Mouse (Mus musculus): ENCODE measurements around the gene Baiap3. TPM values are rescaled to one million over a fixed set of nuclear protein-coding genes. Genes with fewer than 3 reads are reported as not detected.
"Not testable (repeated sequence)": the region's sequence is repeated elsewhere in the genome, so short reads cannot be mapped to it uniquely, and the experiment has no call there.

The Baiap3 gene
- polyA plus RNA-seq, 1 experiment from 2014 or later, result 1.3 TPM

- Histone ChIP-seq H3K4me3 (replicated peaks) (peak overlapping the region; percentile 41), H3K27ac (replicated peaks) (0 out of 2 replicates have a peak overlapping the region, but pooled peaks have one; percentile 25), H3K4me1 (peaks cover 20% of the 10 kb centered on the region), H3K4me2 (replicated peaks) (peak overlapping the region; percentile 68), H3K36me3 (peaks cover 56% of the 10 kb centered on the region)
- WGBS, result 9% methylated on average over 16 of the region's 28 CpGs
- not testable (repeated sequence) for H3K27me3 ChIP-seq; H3K9ac ChIP-seq; H3K9me3 ChIP-seq (replicated peaks)
- ATAC-seq (ENCODE audit: insufficient number of reproducible peaks, low FRiP score, low TSS enrichment, low read depth), result peak; percentile 76; the same call in 1 of the 2 replicates
Measured at GRCm38 (mm10) chr17:25222504-25222940, 33.6 kb downstream of the Baiap3 start.

GRCm38 (mm10) chr17:25221821-25222503, 34.2 kb downstream of the Baiap3 start:
- 2% methylated on average over 22 of the region's 30 CpGs for WGBS
- peak overlapping the region; percentile 41 for H3K4me3 ChIP-seq (replicated peaks)
- peaks cover 57% of the 10 kb centered on the region for H3K36me3 ChIP-seq

GRCm38 (mm10) chr17:25220746-25221145, 35.4 kb downstream of the Baiap3 start:
- no peak for ATAC-seq (ENCODE audit: insufficient number of reproducible peaks, low FRiP score, low TSS enrichment, low read depth)
- Histone ChIP-seq H3K4me1 (peaks cover 20% of the 10 kb centered on the region), H3K9ac (no peak overlapping the region), H3K9me3 (replicated peaks) (no peaks in the 10 kb centered on the region), H3K4me2 (replicated peaks) (no peak overlapping the region), H3K27me3 (no peaks in the 10 kb centered on the region), H3K27ac (replicated peaks) (no peak overlapping the region), H3K4me3 (replicated peaks) (no peak overlapping the region), H3K36me3 (peaks cover 54% of the 10 kb centered on the region)
- 72% methylated on average over 1 of the region's 1 CpGs for WGBS

More at GRCm38 (mm10) chr17:25221821-25222503, 34.2 kb downstream of the Baiap3 start:
- peak overlapping the region; percentile 68 for H3K4me2 ChIP-seq (replicated peaks)
- H3K27me3 ChIP-seq, result no peaks in the 10 kb centered on the region
- no peaks in the 10 kb centered on the region for H3K9me3 ChIP-seq (replicated peaks)
- peaks cover 20% of the 10 kb centered on the region for H3K4me1 ChIP-seq
- ATAC-seq (ENCODE audit: insufficient number of reproducible peaks, low FRiP score, low TSS enrichment, low read depth), result peak; percentile 77
- H3K9ac ChIP-seq, result 0 out of 2 replicates have a peak overlapping the region, but pooled peaks have one; percentile 23
- peak overlapping the region; percentile 23 for H3K27ac ChIP-seq (replicated peaks)

GRCm38 (mm10) chr17:25219492-25220295, 36.5 kb downstream of the Baiap3 start:
- no peak overlapping the region for H3K9ac ChIP-seq
- WGBS, result 88% methylated on average over 15 of the region's 15 CpGs
- H3K27me3 ChIP-seq, result no peaks in the 10 kb centered on the region
- no peak overlapping the region for H3K27ac ChIP-seq (replicated peaks)
- no peaks in the 10 kb centered on the region for H3K9me3 ChIP-seq (replicated peaks)
- peaks cover 54% of the 10 kb centered on the region for H3K36me3 ChIP-seq
- H3K4me3 ChIP-seq (replicated peaks), result no peak overlapping the region
- ATAC-seq (ENCODE audit: insufficient number of reproducible peaks, low FRiP score, low TSS enrichment, low read depth), result no peak
- peaks cover 20% of the 10 kb centered on the region for H3K4me1 ChIP-seq
- no peak overlapping the region for H3K4me2 ChIP-seq (replicated peaks)

GRCm38 (mm10) chr17:25218967-25219366, 37.2 kb downstream of the Baiap3 start:
- Histone ChIP-seq H3K27ac (replicated peaks) (no peak overlapping the region), H3K4me2 (replicated peaks) (no peak overlapping the region), H3K4me1 (peaks cover 20% of the 10 kb centered on the region), H3K4me3 (replicated peaks) (no peak overlapping the region), H3K9me3 (replicated peaks) (no peaks in the 10 kb centered on the region), H3K27me3 (no peaks in the 10 kb centered on the region), H3K36me3 (peaks cover 60% of the 10 kb centered on the region), H3K9ac (no peak overlapping the region)
- ATAC-seq (ENCODE audit: insufficient number of reproducible peaks, low FRiP score, low TSS enrichment, low read depth), result no peak
- 88% methylated on average over 9 of the region's 9 CpGs for WGBS

GRCm38 (mm10) chr17:25215431-25215830, 40.7 kb downstream of the Baiap3 start:
- no peak for ATAC-seq (ENCODE audit: insufficient number of reproducible peaks, low FRiP score, low TSS enrichment, low read depth)
- Histone ChIP-seq H3K9ac (no peak overlapping the region), H3K36me3 (peaks cover 89% of the 10 kb centered on the region), H3K4me2 (replicated peaks) (no peak overlapping the region), H3K27me3 (no peaks in the 10 kb centered on the region), H3K27ac (replicated peaks) (no peak overlapping the region), H3K4me1 (no peaks in the 10 kb centered on the region), H3K4me3 (replicated peaks) (no peak overlapping the region), H3K9me3 (replicated peaks) (no peaks in the 10 kb centered on the region)
- WGBS, result 79% methylated on average over 3 of the region's 3 CpGs

- 86% methylated on average over 4 of the region's 4 CpGs for WGBS
- Histone ChIP-seq H3K4me2 (replicated peaks) (no peak overlapping the region), H3K4me3 (replicated peaks) (no peak overlapping the region), H3K9me3 (replicated peaks) (no peaks in the 10 kb centered on the region), H3K9ac (no peak overlapping the region), H3K4me1 (no peaks in the 10 kb centered on the region), H3K36me3 (peaks cover 90% of the 10 kb centered on the region), H3K27me3 (no peaks in the 10 kb centered on the region), H3K27ac (replicated peaks) (no peak overlapping the region)
- ATAC-seq (ENCODE audit: insufficient number of reproducible peaks, low FRiP score, low TSS enrichment, low read depth), result no peak
Measured at GRCm38 (mm10) chr17:25211705-25212104, 44.5 kb downstream of the Baiap3 start.

- Histone ChIP-seq H3K4me2 (replicated peaks) (no peak overlapping the region), H3K36me3 (peaks cover 88% of the 10 kb centered on the region), H3K9me3 (replicated peaks) (no peaks in the 10 kb centered on the region), H3K9ac (no peak overlapping the region), H3K4me3 (replicated peaks) (no peak overlapping the region), H3K27ac (replicated peaks) (no peak overlapping the region), H3K4me1 (no peaks in the 10 kb centered on the region), H3K27me3 (no peaks in the 10 kb centered on the region)
- ATAC-seq (ENCODE audit: insufficient number of reproducible peaks, low FRiP score, low TSS enrichment, low read depth), result no peak
- 83% methylated on average over 15 of the region's 15 CpGs for WGBS
Measured at GRCm38 (mm10) chr17:25210680-25211466, 45.3 kb downstream of the Baiap3 start.

GRCm38 (mm10) chr17:25210006-25210405, 46.2 kb downstream of the Baiap3 start:
- H3K9me3 ChIP-seq (replicated peaks), result no peaks in the 10 kb centered on the region
- H3K9ac ChIP-seq, result no peak overlapping the region
- no peaks in the 10 kb centered on the region for H3K4me1 ChIP-seq
- no peak for ATAC-seq (ENCODE audit: insufficient number of reproducible peaks, low FRiP score, low TSS enrichment, low read depth)
- 85% methylated on average over 4 of the region's 4 CpGs for WGBS
- H3K36me3 ChIP-seq, result peaks cover 88% of the 10 kb centered on the region
- H3K27me3 ChIP-seq, result no peaks in the 10 kb centered on the region
- no peak overlapping the region for H3K4me2 ChIP-seq (replicated peaks)
- H3K4me3 ChIP-seq (replicated peaks), result no peak overlapping the region
- no peak overlapping the region for H3K27ac ChIP-seq (replicated peaks)

GRCm38 (mm10) chr17:25202401-25202800, 53.8 kb downstream of the Baiap3 start:
- H3K36me3 ChIP-seq, result peaks cover 78% of the 10 kb centered on the region
- H3K4me3 ChIP-seq (replicated peaks), result no peak overlapping the region
- H3K4me1 ChIP-seq, result no peaks in the 10 kb centered on the region
- no peak for ATAC-seq (ENCODE audit: insufficient number of reproducible peaks, low FRiP score, low TSS enrichment, low read depth)
- WGBS, result 87% methylated on average over 4 of the region's 4 CpGs
- no peak overlapping the region for H3K27ac ChIP-seq (replicated peaks)
- H3K9ac ChIP-seq, result no peak overlapping the region
- H3K27me3 ChIP-seq, result no peaks in the 10 kb centered on the region
- H3K4me2 ChIP-seq (replicated peaks), result no peak overlapping the region
- H3K9me3 ChIP-seq (replicated peaks), result no peaks in the 10 kb centered on the region

All from embryonic facial prominence, embryonic 15.5 days (tissue).